Mouse (Mus musculus) spleen, adult 2 months (tissue): ENCODE measurements at regions not wholly inside any gene's neighbourhood (a gene's known extent, or its start where the extent isn't known, plus 50 kb on each side); places are given as distances from the start of the nearest gene placed in this dataset.

Experiments
- CTCF ChIP-seq: fragments of 200-500 bp; IDR thresholded peaks from 2 replicates; pipeline ENCODE4 v1.5.1; 2011; ENCODE audit warnings: mild to moderate bottlenecking, inconsistent platforms; ENCODE audit not compliant: insufficient read depth, insufficient read length, insufficient replicate concordance; ENCODE audit errors: extremely low read depth
- POLR2A ChIP-seq: fragments of 200-500 bp; IDR thresholded peaks from 2 replicates; pipeline ENCODE4 v1.6.1; 2011; ENCODE audit warnings: low read depth, low read length, inconsistent platforms

GRCm38 (mm10) chr15:72296648-72297047 lies 1537.7 kb upstream of the Gm6569 start:
- TF ChIP-seq CTCF (no peak), POLR2A (no peak)
